Mouse (Mus musculus) retina, postnatal 7 days (tissue): Measurements from ENCODE around the gene Olfr1339.

Experiments used
- DNase-seq: peaks from one replicate; pipeline ENCODE4 v3.0.0-alpha.2; 2012; ENCODE audit warnings: low read depth, low spot score

Olfr1339 gene

GRCm38 (mm10) chr4:118731875-118732274, at the start of gene Olfr1339:
Gene Olfr1339 (plus strand): TSS chr4:118732175.
- no peak for DNase-seq

DNA sequence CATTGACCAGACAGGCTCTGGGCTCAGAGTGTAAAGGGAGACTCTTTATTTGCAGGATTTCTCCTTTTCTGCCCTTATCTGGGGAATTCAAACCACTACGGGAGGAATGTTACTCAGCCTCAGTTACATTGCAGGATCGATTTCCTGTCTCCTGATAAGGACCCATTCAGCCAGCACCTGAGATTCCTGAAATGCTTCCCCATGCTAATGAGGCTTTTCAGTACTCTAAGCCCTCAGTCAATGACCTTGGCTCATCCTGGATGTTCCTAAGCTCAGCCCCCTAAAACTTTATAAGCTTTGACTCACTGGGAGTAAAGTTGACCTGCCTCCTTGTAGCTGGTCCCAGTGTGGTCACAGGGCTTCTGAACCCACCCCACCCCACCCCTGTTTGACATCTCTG, 44.9 kb upstream of the Olfr1339 start:
- no peak for DNase-seq

- DNase-seq: no peak
Measured at GRCm38 (mm10) chr4:118692412-118692973, 39.5 kb upstream of the Olfr1339 start, which contains the start of gene Olfr1342. Gene Olfr1342 (minus strand): TSS chr4:118692756.

DNA sequence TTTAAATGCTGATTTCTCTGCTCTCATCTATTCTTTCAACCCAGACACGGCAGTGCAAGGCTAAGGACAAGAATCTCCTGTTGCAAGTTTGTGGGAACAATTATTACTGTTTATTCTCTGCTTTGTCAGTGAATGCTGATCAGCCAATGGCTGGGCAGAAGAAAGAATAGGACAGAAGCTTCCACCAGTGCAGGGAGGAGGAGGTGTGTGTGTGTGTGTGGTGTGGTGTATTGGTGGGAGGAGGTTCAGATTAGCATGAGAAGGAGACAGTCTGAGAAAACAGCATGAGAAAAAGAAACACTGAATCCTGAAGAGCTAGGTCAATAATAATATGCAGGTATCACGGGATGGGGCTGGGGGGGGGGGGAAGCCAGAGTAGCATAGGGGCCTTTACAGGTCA, 38.2 kb upstream of the Olfr1339 start:
- DNase-seq: no peak

- DNase-seq: no peak
Measured at GRCm38 (mm10) chr4:118703223-118703622, 28.8 kb upstream of the Olfr1339 start, which contains the start of gene Olfr1341. Gene Olfr1341 (plus strand): TSS chr4:118703523.

- DNase-seq: no peak
Measured at GRCm38 (mm10) chr4:118708086-118708485, 23.9 kb upstream of the Olfr1339 start.

- DNase-seq: no peak
Measured at GRCm38 (mm10) chr4:118711656-118712055, 20.3 kb upstream of the Olfr1339 start.

GRCm38 (mm10) chr4:118719838-118720237, 12.1 kb upstream of the Olfr1339 start, which contains the start of gene Olfr1340:
Gene Olfr1340 (plus strand): TSS chr4:118720138.
- DNase-seq: no peak

GRCm38 (mm10) chr4:118721742-118722483, 10.1 kb upstream of the Olfr1339 start:
- DNase-seq: no peak

DNA sequence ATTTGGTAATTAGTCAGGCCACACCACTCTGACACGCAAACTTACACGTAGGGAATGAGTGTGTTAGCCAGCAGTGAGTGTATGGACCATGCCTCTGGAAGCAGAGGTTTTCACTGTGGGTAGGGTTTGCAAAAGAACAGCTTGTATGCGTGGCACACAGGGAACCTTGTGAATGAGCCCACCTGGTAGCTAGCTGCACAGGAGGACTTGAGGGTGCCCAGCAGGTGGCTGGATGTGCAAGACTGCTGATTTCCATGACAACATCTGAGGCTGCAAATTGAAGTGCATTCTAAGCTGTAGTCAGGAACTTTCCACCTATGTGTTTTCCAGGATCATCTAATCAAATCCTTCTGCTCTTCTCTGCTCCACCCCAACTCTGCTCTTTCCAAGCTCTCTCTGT, 7.6 kb downstream of the Olfr1339 start:
- DNase-seq: no peak

GRCm38 (mm10) chr4:118740988-118741698, 9.2 kb downstream of the Olfr1339 start:
- DNase-seq: no peak

- DNase-seq: no peak
Measured at GRCm38 (mm10) chr4:118741881-118742280, 9.9 kb downstream of the Olfr1339 start.

- DNase-seq: no peak
Measured at GRCm38 (mm10) chr4:118758637-118759036, 26.7 kb downstream of the Olfr1339 start, which contains the start of gene Olfr1338. Gene Olfr1338 (minus strand): TSS chr4:118758737.

GRCm38 (mm10) chr4:118782486-118782885, 50.5 kb downstream of the Olfr1339 start, which contains the start of gene Olfr1337:
Gene Olfr1337 (minus strand): TSS chr4:118782586.
- no peak for DNase-seq
